Mouse (Mus musculus): ENCODE measurements around the gene Cdk19.

- TF ChIP-seq POLR2A (IDR thresholded peaks at IDR 0.05; ENCODE audit: control insufficient read depth in 1 of 2, insufficient read depth in 1 of 2, low read depth in 1 of 2, low read length in 2 of 2, poor library complexity in 1 of 2) (no peak), SMC3 (IDR thresholded peaks at IDR 0.05; ENCODE audit: low read depth, low read length) (no peak), TAL1 (IDR thresholded peaks at IDR 0.05; ENCODE audit: low read length) (no peak), CTCF (IDR thresholded peaks at IDR 0.05 in 2 of 3, conservative IDR thresholded peaks at IDR 0.05 in 1 of 3; ENCODE audit: control insufficient read depth in 1 of 3, insufficient read depth in 1 of 3, low read depth in 2 of 3, low read length in 3 of 3, poor library complexity in 1 of 3, severe bottlenecking in 1 of 3) (no peak), RAD21 (IDR thresholded peaks at IDR 0.05; ENCODE audit: low read depth, low read length) (no peak), ZNF384 (IDR thresholded peaks at IDR 0.05; ENCODE audit: low read depth, low read length) (no peak), GATA1 (IDR thresholded peaks at IDR 0.05; ENCODE audit: low read depth, low read length) (no peak), HCFC1 (IDR thresholded peaks at IDR 0.05; ENCODE audit: low read depth, low read length) (no peak), SIN3A (IDR thresholded peaks at IDR 0.05; ENCODE audit: low read length) (no peak), TBP (IDR thresholded peaks at IDR 0.05; ENCODE audit: low read depth, low read length) (no peak), POLR2AphosphoS2 (IDR thresholded peaks at IDR 0.05; ENCODE audit: low read length) (no peak), EP300 (IDR thresholded peaks at IDR 0.05; ENCODE audit: low read depth in 1 of 2, low read length in 2 of 2) (no peak), ZMIZ1 (IDR thresholded peaks at IDR 0.05; ENCODE audit: low read depth, low read length) (no peak)
Observed at GRCm38 (mm10) chr10:40379682-40380081, 40.3 kb downstream of the Cdk19 start.
